8 mouse cellular contexts compared by ENCODE assay signal in genomic region chr5:36988124-36988780, GRCm38 (mm10). TPM values are rescaled to one million over a fixed set of nuclear protein-coding genes. Genes with fewer than 3 reads are reported as not detected.
DNase-seq lines count a peak whose midpoint lies in the region; ATAC-seq and TF ChIP-seq lines count a peak whose summit lies in the region.

No protein-coding gene starts in this region.

- H3K27ac ChIP-seq in gastrocnemius, adult 2 months: peak overlapping the region; percentile 96
- H3K27ac ChIP-seq in limb, embryonic 11.5 days (replicated peaks; ENCODE audit: low read depth, low read length): no peak overlapping the region
- 0 out of 2 replicates have a peak overlapping the region, but pooled peaks have one; percentile 62 for H3K27ac ChIP-seq in neural tube, embryonic 13.5 days (replicated peaks)

- ATAC-seq in limb, embryonic 11.5 days (ENCODE audit: insufficient number of reproducible peaks, low FRiP score, low TSS enrichment, low read depth): peak; percentile 39
- peak; percentile 72 for ATAC-seq in neural tube, embryonic 13.5 days (ENCODE audit: low read depth)

- H3K27me3 ChIP-seq in limb, embryonic 11.5 days (ENCODE audit: control insufficient read depth, insufficient read depth, low read length): no peaks in the 10 kb centered on the region
- no peaks in the 10 kb centered on the region for H3K27me3 ChIP-seq in neural tube, embryonic 13.5 days

- no peak for TF ChIP-seq CTCF in gastrocnemius, adult 2 months (IDR thresholded peaks at IDR 0.05)

- peak overlapping the region; percentile 99 for H3K4me3 ChIP-seq in gastrocnemius, adult 2 months
- peak overlapping the region; percentile 72 for H3K4me3 ChIP-seq in limb, embryonic 11.5 days (ENCODE audit: low read depth, low read length)
- H3K4me3 ChIP-seq in neural tube, embryonic 13.5 days: peak overlapping the region; percentile 64

- intact Hi-C loops in gastrocnemius, adult 2 months (cut with DNase I): no loop called here

- WGBS in limb, embryonic 11.5 days: 13% methylated on average over 24 of the region's 24 CpGs
- WGBS in neural tube, embryonic 13.5 days: 12% methylated on average over 24 of the region's 24 CpGs

- H3K9me3 ChIP-seq in limb, embryonic 11.5 days (ENCODE audit: control insufficient read depth, low read length): no peaks in the 10 kb centered on the region
- H3K9me3 ChIP-seq in neural tube, embryonic 13.5 days: no peaks in the 10 kb centered on the region

- peak overlapping the region; percentile 72 for H3K9ac ChIP-seq in limb, embryonic 11.5 days (ENCODE audit: low read length)
- H3K9ac ChIP-seq in neural tube, embryonic 13.5 days: peak overlapping the region; percentile 77

- H3K36me3 ChIP-seq in limb, embryonic 11.5 days (ENCODE audit: control insufficient read depth, insufficient read depth, low read length): no peaks in the 10 kb centered on the region
- no peaks in the 10 kb centered on the region for H3K36me3 ChIP-seq in neural tube, embryonic 13.5 days

- DNase-seq in gastrocnemius, adult 2 months: peak; percentile 50
- DNase-seq in gastrocnemius, postnatal 10 days: no peak
- DNase-seq in urinary bladder, postnatal 14 days (ENCODE audit: low spot score): peak; percentile 11
- no peak for DNase-seq in urinary bladder, adult 2 months (ENCODE audit: low spot score)
- no peak for DNase-seq in limb, embryonic 11.5 days (ENCODE audit: low spot score)
- DNase-seq in ovary, postnatal 36 days (ENCODE audit: low spot score): no peak
- no peak for DNase-seq in natural killer cell, adult 2 months (ENCODE audit: low spot score in 2 of 2)

- no peaks in the 10 kb centered on the region for H3K4me1 ChIP-seq in limb, embryonic 11.5 days (ENCODE audit: control insufficient read depth, insufficient read depth, low read length)
- peaks cover 17% of the 10 kb centered on the region for H3K4me1 ChIP-seq in neural tube, embryonic 13.5 days (replicated peaks)

- H3K4me2 ChIP-seq in limb, embryonic 11.5 days (ENCODE audit: low read depth, severe bottlenecking): peak overlapping the region; percentile 96
- peak overlapping the region; percentile 96 for H3K4me2 ChIP-seq in neural tube, embryonic 13.5 days

RNA-seq across cellular contexts. Expression of gene Wfs1, which starts 0.8 kb away (rescaled TPM):
- total RNA-seq in gastrocnemius, adult 2 months (2021): 10 to 100 TPM; 49.9 to 86.0 TPM
- total RNA-seq in gastrocnemius, postnatal 10 days (2021): 10 to 100 TPM; 25.4 to 30.2 TPM
- 14.2 and 24.8 TPM in 2 replicates for polyA plus RNA-seq in urinary bladder, adult 2 months (2012; rRNA removed)
- 6.3 and 7.1 TPM in 2 replicates for polyA plus RNA-seq in limb, embryonic 11.5 days (2014; fragmentation: Nextera tagmentation; extraction: Ambion mirVana)
- polyA plus RNA-seq in neural tube, embryonic 13.5 days (2015; fragmentation: Nextera tagmentation; extraction: Ambion mirVana): 8.4 TPM in 2 replicates

Comparison
In these comparisons a context has a peak if more than half of its experiments do, and no peak if none do; other contexts are left out.
1. DNase-seq: peak in gastrocnemius, adult 2 months (single experiment) and urinary bladder, postnatal 14 days (single experiment); none in gastrocnemius, postnatal 10 days (single experiment), urinary bladder, adult 2 months (single experiment), limb, embryonic 11.5 days (single experiment), ovary, postnatal 36 days (single experiment) and natural killer cell, adult 2 months (0 of 2).
2. Peak in every context shown above with its lines, with median percentiles within 50 percentile points of each other: H3K4me3 ChIP-seq.